Mouse (Mus musculus): ENCODE measurements at regions not wholly inside any gene's neighbourhood (a gene's known extent, or its start where the extent isn't known, plus 50 kb on each side); places are given as distances from the start of the nearest gene placed in this dataset.
A peak's percentile ranks its signal among the peaks of the same experiment; 100 is the strongest.

DNA sequence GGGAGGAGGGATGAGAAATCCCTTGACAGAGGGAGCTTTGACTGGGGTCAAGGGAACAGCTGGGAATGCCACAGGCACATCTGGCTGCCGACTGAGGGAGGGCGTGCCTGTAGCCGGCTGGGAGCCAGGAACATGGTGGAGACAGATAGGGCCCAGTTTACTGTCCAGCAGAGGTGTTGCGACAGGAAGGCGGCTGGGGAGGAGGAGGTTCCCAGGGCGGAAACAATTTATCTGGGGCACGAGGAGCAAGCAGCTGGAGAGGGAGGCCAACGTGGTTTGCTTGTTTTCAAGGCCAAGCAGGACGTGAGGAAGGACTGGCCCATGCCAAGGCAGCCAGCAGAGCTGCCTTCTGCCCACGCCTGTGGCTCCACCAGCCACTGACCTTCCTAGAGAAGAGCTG, 208.0 kb downstream of the Cyp26b1 start:
- DNase-seq (ENCODE audit: low spot score), result peak; percentile 16

DNA sequence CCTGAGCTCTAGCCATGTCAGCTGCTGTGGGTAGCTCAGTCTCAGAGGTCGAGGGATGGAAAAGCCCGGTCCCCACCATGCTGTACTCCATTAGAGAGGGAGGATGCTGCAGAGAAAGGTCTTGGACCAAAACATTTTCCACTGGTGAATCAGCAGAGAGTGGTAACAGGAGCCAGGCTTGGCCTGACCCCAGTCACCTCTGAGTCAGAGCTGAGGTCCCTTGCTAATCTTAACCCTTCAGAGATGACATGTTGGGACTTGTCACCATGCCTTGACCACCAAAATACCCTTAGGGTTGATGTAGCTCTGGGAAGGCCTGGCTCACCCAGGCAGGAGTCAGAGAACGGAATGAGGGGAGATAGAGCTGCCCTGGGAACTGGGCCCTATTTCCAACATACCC, 210.0 kb downstream of the Cyp26b1 start:
- no peak for DNase-seq (ENCODE audit: low spot score)

DNA sequence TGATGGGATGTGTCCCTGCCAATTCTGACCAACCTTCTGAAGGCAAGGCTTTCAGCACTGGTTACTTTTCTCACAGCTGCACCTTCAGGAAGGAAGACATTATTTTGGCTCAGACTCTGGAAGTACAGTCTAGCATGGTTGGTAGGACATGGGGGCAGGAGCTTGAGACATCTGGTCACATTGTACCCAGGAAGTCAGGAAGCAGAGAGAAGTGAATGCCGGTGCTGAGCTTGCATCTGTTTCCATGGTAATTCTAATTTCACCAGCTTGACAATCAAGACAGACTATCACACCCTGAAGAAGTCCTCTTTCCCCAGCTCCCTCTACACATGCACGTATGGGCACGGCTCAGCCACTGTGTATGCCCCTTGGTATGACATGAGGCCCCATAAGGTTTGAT, 210.6 kb downstream of the Cyp26b1 start:
- no peak for DNase-seq (ENCODE audit: low spot score)

DNA sequence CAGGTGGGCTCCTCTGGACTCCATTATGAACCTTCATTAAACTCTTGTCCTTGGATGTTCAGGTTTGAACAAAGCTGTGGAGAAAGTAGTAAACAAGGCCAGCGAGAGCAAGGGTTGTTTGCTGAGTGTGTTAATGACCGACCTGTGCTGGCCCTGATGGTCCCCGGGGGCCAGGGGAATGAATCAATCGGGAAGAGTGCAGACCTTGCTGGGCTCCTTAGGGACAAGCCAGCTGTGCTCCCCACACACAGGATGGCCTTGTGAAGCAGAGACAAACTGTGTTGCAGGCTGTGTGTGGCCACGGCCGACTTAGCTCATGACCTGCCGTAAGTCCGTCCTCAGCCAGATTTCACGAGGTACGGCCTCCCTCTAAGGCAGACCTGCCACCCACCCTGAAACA, 212.1 kb downstream of the Cyp26b1 start:
- DNase-seq (ENCODE audit: low spot score), result no peak

DNA sequence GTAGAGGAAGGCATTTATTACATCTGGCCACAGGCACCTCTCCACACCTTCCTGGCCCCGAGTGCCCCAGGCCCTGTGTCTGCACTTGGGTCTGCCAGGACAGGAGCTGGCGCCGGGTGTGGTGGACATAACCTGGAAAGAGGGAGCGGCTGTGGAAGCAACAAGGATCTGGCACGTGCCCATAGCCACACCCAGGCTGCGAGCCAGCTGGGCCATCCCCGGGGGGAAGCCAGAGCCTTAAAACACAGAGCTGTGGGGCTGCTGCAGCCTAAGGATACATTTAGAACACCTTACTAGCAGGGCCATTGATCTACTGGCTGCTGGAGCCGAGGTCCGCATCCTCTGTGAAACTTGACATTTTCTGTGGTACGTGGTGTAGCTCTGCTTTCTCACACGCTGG, 217.0 kb downstream of the Cyp26b1 start:
- DNase-seq (ENCODE audit: low spot score), result no peak

DNA sequence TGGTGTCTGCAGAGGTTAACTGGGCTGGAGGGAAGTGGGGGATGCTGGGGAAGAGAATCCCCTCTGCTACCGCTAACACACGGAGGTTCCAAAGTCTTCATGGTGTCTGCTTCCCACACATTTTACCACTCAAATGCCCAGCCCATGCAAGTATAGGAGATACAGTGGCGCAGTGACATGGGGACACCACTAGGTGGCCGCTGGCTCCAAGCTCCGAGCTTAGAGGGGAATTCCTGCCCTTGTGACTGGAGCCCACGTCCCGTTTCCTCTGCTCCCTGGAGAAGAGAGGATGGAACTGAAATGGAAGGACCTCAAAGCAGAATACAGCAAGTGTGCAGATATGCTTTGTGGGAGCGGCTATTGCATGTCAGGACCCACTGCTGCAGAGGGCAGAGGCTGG, 218.2 kb downstream of the Cyp26b1 start:
- DNase-seq (ENCODE audit: low spot score), result peak; percentile 15

DNA sequence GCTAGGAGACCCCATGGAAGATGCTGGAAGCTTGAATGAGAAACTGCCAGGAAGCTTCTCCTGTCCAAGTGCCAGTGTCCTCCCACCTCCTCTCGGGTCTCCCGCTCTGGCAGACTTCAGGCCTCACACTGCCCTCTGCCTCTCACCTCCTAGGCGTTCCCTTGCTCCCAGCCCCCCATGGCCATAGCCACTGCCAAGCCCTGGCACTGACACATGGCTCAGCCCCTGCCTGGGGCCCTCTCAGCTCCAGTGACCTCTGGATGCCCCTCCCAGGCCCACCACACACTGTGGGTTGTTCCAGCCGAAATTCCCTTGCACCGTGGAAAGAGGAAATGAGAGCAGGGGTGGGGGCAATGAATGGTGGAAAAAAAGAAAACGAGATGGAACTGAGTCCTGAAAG, 227.3 kb downstream of the Cyp26b1 start:
- no peak for DNase-seq (ENCODE audit: low spot score)

DNA sequence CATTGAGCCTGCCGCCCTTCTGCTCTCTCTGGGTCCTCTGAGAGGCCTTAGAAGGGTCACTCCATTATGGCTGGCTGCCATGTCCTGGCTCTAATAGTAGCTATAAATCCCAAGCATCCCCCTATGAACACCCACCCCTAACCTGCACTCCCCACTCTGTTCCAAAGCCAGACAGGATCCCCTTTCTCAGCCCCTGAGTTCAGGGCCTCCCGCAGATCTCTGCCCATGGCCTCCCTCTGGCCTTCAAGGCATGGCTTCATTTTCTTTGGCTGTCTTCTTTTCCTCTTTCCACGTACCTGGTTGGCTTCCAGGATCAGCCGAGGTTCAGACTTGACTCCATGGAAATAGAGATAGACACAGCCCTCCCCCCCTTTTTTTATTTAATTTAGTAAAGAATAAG, 227.8 kb downstream of the Cyp26b1 start:
- no peak for DNase-seq (ENCODE audit: low spot score)

DNA sequence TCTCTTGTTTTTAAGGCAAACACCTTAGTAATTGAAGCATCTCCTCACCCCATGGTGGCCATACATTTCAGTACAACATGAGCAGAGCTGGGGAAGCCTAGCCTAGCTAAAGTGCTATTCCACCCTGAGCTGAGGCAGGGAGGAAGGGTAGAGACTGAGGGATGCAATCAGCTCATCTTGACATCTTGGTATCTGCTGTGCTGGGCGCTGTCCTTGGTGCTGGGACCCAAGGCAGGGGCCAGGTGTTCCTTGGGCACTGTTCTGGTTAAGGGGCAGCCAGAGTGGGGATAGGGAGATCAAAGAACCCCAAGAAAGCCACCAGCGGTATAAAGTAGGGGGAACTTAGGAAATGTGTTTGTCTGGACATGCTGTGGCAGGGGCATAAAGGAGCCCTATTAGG, 228.7 kb downstream of the Cyp26b1 start:
- no peak for DNase-seq (ENCODE audit: low spot score)

DNA sequence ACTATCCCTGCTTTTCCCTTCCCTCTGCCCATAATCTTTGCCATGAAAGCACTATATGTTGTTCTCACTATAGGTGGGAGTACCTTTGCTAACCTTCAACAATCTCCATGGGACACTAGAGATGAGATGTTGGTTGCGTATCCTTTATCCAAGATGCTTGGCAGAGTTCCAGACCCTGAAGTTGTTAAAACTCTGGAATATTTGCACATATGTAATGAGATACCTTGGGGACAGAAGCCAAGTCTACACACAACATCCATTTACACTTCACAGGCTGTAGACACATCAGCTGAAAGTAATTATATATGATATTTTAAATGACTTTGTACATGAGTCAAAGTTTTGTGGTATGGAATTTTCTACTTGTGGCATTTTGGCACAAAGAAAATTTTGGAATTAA, 231.4 kb downstream of the Cyp26b1 start:
- DNase-seq (ENCODE audit: low spot score), result no peak

DNA sequence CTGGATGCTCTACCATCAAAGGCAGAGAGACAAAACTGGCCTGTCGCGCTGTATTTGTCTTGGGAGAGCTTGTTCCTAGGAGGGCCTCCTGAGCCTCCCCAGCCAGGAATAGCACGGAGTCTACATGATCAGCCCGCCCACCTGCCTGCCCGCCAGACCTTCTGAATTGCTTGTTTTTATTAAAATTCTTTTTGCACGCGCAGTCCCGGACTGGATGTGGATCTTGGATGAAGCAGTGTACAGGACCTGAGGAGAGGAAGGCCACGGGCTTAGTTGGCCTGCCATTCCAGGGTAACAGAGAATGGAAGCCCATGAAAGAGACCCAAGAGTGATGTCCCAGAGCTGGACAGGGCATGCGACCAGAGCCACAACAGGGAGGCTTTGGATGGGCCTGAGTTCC, 235.8 kb downstream of the Cyp26b1 start:
- DNase-seq (ENCODE audit: low spot score), result no peak

DNA sequence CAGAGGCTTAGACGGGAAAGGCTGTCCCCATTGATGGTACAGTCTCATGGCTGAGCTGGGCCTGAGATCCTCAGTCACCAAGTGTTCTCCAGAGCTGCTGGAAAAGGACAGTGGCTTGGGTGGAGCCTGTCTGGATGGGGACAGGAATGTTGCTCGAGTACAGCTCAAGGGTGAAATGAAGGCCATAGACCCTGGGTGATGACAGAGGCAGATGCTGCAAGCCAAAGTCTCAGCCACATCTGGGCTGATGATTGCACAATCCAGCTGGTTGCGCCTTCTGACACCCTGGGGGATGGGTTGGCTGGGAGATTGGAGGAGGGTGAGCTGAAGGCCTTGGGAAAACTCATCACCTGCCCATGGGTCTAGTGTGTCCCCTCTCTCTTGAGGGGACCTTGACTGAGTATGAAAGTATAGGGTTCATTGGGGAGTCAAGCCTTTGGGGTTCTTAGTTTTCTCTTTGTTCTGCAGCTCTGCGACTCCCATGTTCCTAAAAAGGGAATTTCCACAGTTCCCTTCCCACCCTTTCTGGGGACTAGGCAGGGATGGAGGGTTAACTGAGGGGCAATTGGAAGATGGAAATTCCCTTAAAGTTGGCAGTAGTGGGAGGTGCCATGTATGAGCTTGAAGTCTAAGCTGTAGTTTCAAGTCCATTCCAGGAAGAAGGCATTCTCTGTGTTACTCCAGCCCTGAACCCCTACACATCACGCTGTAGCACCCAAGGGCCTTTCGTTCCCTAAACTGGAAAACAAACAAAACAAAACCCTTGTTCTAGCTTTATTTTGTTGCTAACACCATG, 240.1 kb downstream of the Cyp26b1 start:
- no peak for DNase-seq (ENCODE audit: low spot score)

DNA sequence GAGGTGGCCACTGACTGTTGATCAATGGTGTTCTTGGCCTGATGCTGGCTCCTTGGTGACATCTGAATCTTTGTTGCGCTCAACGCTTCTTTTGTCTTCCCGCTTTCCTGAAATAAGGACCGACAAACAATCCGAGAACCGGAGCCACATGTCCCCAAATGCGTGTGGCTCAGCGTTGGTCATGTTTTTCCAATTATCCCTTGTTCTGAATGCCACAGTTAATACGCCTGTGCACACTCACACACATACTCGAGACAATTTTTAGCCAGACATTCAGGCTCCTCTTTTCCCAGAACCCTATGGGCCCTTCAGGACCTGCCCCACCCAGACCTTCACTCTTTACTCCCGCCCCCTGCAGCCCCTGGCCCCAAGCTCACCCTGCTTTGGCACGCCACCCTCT, 248.8 kb downstream of the Cyp26b1 start:
- no peak for DNase-seq (ENCODE audit: low spot score)

DNA sequence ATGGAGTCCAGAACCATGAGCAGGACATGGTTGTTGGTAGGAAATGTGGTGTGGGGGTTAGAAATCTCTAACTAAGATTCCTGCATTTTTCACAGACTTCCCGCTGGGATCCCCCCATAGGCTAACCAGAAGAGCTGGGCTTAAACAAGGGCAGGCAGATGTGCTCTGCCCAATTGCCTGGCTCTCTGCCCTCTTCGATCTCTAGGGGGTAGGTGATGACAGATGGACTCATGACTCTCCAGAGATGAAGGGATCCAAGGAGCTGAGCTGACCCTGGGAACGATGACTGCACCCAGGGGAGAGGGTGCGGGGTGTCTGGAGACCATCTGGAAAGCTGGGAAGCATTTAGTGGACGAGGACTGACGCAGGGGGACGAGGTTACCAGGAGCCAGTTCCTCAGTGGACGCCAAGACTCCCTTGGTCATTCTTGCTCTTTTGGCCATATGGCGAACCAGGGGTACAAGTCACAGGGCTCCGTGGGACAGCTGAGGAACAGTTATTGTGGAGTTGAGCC, 260.0 kb downstream of the Cyp26b1 start:
- no peak for DNase-seq (ENCODE audit: low spot score)

DNA sequence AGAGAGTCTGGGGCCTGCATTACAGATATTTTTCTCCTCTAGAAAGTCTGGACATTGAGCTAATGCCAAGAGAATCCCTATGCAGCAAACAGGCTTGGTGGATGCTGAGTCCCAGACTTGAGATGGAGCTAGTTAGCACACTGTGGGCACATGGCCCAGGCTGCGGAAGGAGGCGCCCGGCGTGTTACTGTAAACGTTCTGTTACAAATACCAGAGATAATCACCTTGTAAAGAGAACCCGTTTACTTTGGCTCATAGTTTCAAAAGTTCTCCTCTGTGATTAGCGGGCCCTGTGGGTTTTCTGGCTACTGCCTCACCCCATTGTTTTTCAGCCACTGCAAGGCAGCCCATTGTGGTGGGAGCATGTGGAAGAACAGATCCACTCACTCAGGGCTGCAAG, 264.6 kb downstream of the Cyp26b1 start:
- no peak for DNase-seq (ENCODE audit: low spot score)

DNA sequence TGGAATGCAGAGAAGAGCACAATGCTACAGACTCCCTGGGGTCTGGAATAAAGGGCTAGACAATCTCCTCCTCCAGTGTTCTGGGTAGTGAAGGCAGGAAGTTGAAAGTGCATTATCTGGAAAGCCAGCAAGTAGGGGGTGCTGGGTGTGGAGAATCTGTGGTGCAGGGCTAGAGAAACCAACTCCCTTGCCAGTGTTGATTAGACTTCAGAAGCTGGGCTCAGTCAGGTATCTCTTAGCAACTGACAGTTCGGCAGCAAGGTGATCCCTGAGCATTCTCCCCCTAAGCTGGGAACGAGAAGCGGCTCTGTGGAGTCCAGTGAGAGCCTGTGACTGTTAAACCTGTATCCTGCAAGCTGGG, 265.7 kb downstream of the Cyp26b1 start:
- no peak for DNase-seq (ENCODE audit: low spot score)

DNA sequence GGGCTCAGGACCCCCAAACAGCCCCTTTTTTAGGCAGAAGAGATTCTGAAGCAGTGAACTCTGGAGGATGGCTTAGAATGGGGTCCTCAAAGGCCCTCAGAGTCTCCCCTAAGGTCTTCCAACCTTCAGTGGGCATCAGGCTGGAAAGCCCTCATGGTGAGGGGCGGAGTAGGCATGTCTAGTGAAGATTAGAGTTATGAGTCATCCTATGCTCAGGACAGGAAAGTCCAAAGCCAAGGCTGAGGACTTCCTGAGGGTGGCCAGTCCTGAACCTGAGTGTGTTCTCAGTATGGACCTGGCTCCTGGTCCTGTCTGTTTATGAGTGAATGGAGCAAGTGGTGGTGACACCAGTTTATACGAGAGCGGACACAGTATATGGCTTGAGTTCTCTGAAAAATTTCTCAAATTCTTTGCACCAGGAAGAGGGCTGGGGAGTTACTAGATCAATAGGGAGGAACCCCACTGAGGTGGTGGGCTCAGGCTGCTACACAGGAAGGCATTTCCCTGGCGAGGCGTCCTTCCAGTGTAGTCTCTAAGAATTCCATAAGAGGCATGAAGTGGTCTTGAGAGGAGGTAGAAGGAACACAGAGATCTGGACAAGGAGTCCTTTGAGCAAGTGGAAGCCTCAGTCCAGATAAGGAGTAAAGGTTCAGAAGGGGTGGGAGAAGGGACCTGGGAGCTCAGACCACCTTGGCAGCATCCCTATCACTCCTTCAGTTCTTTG, 266.2 kb downstream of the Cyp26b1 start:
- DNase-seq (ENCODE audit: low spot score), result no peak

DNA sequence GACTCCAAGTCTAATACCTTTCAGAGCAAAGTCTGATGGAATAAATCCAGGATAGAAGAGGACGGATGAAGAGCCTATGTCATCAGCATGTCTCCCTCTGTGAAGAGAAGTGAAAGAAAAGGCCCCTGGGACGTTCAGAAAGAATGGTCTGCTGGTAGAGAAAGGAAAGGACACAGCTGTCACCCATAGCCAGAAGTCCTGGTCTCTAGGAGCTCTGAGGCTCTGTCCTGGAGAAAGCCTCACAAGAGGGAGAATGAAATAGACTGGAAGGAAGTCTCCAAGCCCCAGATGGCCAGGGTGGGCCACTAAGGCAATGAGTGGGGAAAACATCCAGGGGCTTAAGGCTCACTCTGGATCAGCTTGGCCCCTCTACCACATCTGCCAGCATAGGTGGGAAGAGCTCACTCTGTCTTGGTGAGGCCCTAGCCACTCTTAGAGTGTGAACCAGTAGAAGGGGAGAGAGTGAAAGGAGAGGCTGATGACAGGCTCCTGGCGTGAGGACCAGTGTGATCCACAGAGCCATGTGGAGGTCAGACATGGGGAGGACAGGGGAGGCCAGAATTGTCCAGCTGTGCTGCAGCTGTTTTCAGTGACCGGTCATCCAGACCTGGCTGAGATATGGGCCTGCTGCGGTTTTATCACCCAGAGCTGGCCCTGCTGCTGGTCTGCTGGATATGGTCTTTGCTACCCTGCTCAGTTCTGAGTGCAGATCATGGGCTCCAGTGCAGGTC, 268.2 kb downstream of the Cyp26b1 start:
- no peak for DNase-seq (ENCODE audit: low spot score)

DNA sequence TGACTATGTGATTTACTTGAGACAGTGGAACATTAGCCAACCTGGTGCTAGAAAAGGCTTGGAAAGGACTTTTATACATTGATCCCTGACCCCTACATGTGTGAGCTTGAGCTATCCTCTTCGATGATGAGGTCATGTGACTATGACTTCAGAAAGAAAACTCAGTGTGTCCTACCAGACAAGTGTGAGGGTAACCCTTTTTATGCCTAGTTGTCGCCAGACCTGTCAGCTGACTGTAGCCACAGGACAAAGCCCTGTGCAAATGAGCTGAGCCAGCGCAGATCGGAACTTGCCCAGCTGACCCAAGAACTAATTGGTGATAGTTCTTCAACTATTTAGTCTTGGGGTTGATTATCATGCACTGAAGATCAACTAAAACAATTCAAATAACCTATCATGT, 269.5 kb downstream of the Cyp26b1 start:
- DNase-seq (ENCODE audit: low spot score), result no peak

DNA sequence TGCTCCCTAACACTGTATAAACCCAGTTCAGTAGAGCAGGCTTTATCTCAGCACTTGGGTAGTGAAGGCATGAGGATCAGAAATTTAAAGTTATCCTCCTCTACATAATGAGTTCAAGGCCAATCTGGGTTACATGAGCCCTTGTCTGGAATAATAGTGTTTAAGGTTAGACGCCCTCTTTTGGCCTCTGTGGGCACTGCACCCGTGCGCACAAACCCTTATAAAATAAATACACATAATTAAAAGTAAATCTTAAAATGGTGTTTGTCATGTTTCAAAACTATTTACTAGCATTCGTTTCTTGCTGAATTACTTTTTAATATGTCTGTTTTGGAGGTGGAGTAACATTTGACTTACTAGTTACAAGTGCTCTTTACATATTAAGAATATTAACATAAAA, 271.2 kb downstream of the Cyp26b1 start:
- DNase-seq (ENCODE audit: low spot score), result no peak

DNA sequence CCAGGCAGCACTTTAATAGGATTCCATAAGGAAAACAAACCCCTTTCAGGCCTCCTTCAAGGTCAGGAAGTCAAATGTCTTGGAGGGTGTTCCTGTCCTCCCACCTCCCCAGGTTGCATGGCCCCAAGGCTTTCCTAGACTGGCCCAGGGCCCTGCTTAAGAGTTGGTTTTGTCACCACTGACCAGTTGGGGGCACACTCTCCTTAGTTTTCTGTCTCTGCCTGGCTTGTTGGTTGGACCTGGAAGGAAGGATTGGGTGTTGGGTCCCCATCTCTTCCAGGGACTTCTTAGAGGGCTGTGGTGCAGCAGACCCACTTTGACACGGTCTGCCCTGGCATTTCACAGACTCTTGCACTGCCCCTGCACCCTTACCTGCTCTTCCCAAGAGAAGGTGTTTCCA, 273.1 kb downstream of the Cyp26b1 start:
- no peak for DNase-seq (ENCODE audit: low spot score)

DNA sequence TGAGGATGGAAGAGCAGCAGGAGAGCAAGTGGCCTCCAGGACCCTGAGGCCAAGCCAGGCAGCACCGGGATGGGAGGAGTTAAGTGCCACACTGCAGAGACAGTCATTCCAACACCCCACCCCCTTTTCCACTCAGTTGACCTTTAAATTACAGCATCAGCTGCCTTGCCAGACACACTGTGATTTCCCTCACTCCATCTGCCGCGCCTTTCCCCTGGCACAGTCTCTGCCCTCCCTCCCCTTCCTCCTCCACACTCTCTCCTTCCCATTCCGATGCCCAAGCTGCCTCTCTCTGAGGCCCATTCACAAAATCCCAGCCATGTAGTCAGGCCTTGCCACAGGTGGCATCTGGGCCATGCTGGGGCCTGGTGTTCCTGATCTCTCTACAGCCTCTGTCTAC, 274.9 kb downstream of the Cyp26b1 start:
- DNase-seq (ENCODE audit: low spot score), result no peak

DNA sequence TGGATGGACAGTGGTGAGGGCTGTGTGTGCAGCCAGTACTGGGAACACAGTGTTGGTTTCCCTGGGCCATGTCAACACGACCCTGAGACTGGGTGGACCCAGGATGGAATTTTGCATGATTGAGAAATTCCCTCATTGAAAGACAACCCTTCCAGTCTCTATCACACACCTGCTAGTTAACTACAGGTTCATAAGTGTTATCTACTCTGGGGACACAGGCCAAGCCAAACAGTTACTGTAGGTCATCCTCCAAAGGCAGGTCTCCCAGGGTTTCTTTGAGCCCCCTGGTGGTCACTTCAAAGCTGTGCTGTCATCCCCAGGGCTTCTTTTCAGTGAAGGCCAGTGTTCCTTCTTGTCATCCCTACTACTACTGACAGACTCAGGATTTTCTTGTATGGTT, 276.7 kb downstream of the Cyp26b1 start:
- no peak for DNase-seq (ENCODE audit: low spot score)
